Mouse (Mus musculus): ENCODE results near the gene Ehd4. TPM values are rescaled to one million over a fixed set of nuclear protein-coding genes. Genes with fewer than 3 reads are reported as not detected.

The Ehd4 gene
- polyA plus RNA-seq, 1 experiment from 2014 or later: 19.6 TPM

DNA sequence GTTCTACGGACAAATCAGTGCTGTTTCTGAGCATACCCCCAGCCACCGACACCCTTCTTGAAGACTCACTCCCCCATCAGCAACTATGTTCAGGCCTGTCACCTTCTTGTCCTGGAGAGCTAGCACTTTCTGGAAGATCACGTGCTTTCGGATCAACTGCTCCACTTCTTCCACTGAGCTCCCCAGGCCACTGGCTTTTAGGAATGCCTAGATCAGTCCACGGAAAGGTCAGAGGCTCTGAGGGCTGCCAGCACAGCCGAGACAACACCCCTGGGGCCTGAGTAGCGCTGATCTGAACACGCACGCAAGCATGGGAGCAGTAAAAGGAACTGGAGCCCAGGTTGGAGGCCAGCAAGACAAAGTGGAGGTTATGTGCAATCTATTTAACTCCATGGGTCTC, 93.8 kb downstream of the Ehd4 start:
- H3K36me3 ChIP-seq: no peaks in the 10 kb centered on the region
- H3K4me2 ChIP-seq (replicated peaks): no peak overlapping the region
- no peak for ATAC-seq (ENCODE audit: low FRiP score, low read depth)
- H3K4me1 ChIP-seq: no peaks in the 10 kb centered on the region
- H3K4me3 ChIP-seq: no peak overlapping the region
- 74% methylated on average over 9 of the region's 9 CpGs for WGBS
- no peaks in the 10 kb centered on the region for H3K27me3 ChIP-seq (replicated peaks)
- H3K9ac ChIP-seq: no peak overlapping the region
- H3K27ac ChIP-seq: no peak overlapping the region
- no peaks in the 10 kb centered on the region for H3K9me3 ChIP-seq

DNA sequence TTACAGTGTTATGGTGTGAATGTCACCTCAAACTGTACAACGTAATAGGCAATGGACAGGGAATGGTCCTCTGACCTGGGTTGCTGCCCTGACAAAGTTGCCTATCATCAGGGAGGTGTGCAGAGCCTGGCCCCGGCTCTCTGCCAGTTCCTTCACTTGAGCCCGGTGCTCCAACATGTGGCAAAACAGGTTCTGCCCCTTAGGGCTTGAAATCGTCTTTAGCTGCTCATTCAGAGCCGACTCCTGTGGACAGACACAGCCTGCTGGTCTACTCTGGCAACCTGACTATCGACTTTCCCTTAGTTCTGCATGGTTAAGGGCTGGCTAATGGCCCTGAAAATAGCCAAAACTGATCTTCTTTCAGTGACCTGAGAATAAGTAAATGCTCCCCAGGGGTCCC, 94.2 kb downstream of the Ehd4 start:
- Histone ChIP-seq H3K4me1 (no peaks in the 10 kb centered on the region), H3K4me3 (no peak overlapping the region), H3K4me2 (replicated peaks) (no peak overlapping the region), H3K36me3 (no peaks in the 10 kb centered on the region), H3K27ac (no peak overlapping the region), H3K9me3 (no peaks in the 10 kb centered on the region), H3K27me3 (replicated peaks) (no peaks in the 10 kb centered on the region), H3K9ac (no peak overlapping the region)
- 70% methylated on average over 6 of the region's 6 CpGs for WGBS
- no peak for ATAC-seq (ENCODE audit: low FRiP score, low read depth)

DNA sequence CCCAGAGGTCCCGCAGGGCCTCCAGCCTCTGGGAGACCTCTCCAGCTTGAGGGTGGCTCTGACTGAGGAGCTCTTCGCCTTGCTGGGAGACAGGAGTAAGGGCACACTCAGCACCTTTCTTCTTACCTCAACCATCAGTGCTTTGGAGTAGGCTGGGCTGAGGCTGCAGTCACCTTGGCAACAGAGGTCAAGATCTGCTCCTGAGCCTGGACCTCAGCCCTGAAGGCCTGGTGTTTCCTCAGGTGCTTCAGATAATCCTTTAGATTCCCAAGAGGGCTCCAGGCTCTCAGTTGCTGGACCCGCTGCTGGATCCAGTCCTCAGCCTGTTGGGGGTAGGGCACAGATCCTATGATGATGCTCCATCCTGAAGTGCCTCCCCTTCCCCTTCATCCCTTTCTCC, 94.9 kb downstream of the Ehd4 start:
- WGBS: 86% methylated on average over 3 of the region's 3 CpGs
- Histone ChIP-seq H3K4me1 (no peaks in the 10 kb centered on the region), H3K27ac (no peak overlapping the region), H3K4me2 (replicated peaks) (no peak overlapping the region), H3K27me3 (replicated peaks) (no peaks in the 10 kb centered on the region), H3K9me3 (no peaks in the 10 kb centered on the region), H3K4me3 (no peak overlapping the region), H3K36me3 (no peaks in the 10 kb centered on the region), H3K9ac (no peak overlapping the region)
- ATAC-seq (ENCODE audit: low FRiP score, low read depth): no peak

DNA sequence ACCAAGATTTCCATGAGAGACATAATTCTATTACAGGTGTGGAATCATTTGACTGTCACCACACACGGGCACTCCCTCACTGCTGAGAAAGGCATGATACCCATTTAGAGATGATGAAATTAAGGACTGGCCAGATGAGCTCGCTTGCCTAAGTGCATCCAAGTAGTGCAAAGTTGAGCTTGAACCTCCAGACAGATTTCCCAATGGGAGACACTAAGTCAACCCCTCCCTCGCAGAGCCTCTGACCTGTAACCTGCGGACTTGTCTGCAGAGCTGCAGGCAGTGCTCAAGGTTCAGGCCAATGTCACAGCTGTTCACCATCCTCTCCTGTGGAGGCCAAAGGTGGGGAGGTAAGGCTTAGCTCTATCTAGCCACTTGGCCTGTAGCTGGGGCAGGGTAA, 95.6 kb downstream of the Ehd4 start:
- Histone ChIP-seq H3K9ac (no peak overlapping the region), H3K4me3 (no peak overlapping the region), H3K27me3 (replicated peaks) (no peaks in the 10 kb centered on the region), H3K27ac (no peak overlapping the region), H3K36me3 (no peaks in the 10 kb centered on the region), H3K9me3 (no peaks in the 10 kb centered on the region), H3K4me2 (replicated peaks) (no peak overlapping the region), H3K4me1 (no peaks in the 10 kb centered on the region)
- no peak for ATAC-seq (ENCODE audit: low FRiP score, low read depth)
- WGBS: 86% methylated on average over 4 of the region's 4 CpGs

DNA sequence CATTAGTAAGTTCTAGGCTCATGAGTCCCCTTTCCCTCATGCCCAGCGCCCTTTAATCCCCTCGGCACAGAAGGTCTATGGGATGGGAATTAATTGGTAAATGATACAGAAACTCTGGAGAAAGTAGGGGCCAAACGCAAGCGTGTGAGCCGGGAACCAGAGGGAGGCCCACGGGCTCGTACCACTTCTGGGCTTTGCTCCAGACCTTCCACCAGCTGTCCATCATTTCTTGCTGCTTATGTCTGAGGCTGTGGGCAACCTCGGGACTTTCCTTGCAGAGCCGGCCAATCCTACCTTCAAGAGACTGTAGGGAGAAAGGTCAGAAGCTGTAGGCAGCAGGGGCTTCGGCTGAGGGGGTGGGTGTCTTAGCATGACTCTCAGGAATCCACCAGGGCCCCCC, 98.5 kb downstream of the Ehd4 start:
- Histone ChIP-seq H3K4me3 (no peak overlapping the region), H3K27ac (no peak overlapping the region), H3K4me2 (replicated peaks) (no peak overlapping the region), H3K27me3 (replicated peaks) (no peaks in the 10 kb centered on the region), H3K36me3 (no peaks in the 10 kb centered on the region), H3K9me3 (no peaks in the 10 kb centered on the region), H3K9ac (no peak overlapping the region), H3K4me1 (no peaks in the 10 kb centered on the region)
- WGBS: 92% methylated on average over 10 of the region's 10 CpGs
- ATAC-seq (ENCODE audit: low FRiP score, low read depth): no peak

GRCm38 (mm10) chr2:120054771-120055552, 99.4 kb downstream of the Ehd4 start:
- no peaks in the 10 kb centered on the region for H3K36me3 ChIP-seq
- H3K9ac ChIP-seq: no peak overlapping the region
- no peak overlapping the region for H3K4me3 ChIP-seq
- no peaks in the 10 kb centered on the region for H3K9me3 ChIP-seq
- H3K4me2 ChIP-seq (replicated peaks): no peak overlapping the region
- no peak for ATAC-seq (ENCODE audit: low FRiP score, low read depth)
- 90% methylated on average over 12 of the region's 12 CpGs for WGBS
- H3K27ac ChIP-seq: no peak overlapping the region
- H3K4me1 ChIP-seq: no peaks in the 10 kb centered on the region
- no peaks in the 10 kb centered on the region for H3K27me3 ChIP-seq (replicated peaks)

- Histone ChIP-seq H3K4me1 (0 out of 2 replicates have a peak, but pooled peaks cover 6% of the 10 kb centered on the region), H3K27ac (no peak overlapping the region), H3K9me3 (no peaks in the 10 kb centered on the region), H3K9ac (no peak overlapping the region), H3K4me3 (no peak overlapping the region), H3K27me3 (replicated peaks) (no peaks in the 10 kb centered on the region), H3K4me2 (replicated peaks) (no peak overlapping the region), H3K36me3 (no peaks in the 10 kb centered on the region)
- ATAC-seq (ENCODE audit: low FRiP score, low read depth): no peak
- WGBS: 69% methylated on average over 6 of the region's 6 CpGs
These were observed 103.0 kb downstream of the Ehd4 start for GRCm38 (mm10) chr2:120051405-120051804.

- Histone ChIP-seq H3K27ac (no peak overlapping the region), H3K4me2 (replicated peaks) (no peak overlapping the region), H3K4me3 (no peak overlapping the region), H3K36me3 (no peaks in the 10 kb centered on the region), H3K27me3 (replicated peaks) (no peaks in the 10 kb centered on the region), H3K9ac (no peak overlapping the region), H3K9me3 (no peaks in the 10 kb centered on the region), H3K4me1 (0 out of 2 replicates have a peak, but pooled peaks cover 9% of the 10 kb centered on the region)
- ATAC-seq (ENCODE audit: low FRiP score, low read depth): no peak
- WGBS: 66% methylated on average over 10 of the region's 10 CpGs
These were observed 104.7 kb downstream of the Ehd4 start for GRCm38 (mm10) chr2:120049632-120050274.

GRCm38 (mm10) chr2:120048173-120048572, 106.2 kb downstream of the Ehd4 start:
- 70% methylated on average over 9 of the region's 9 CpGs for WGBS
- Histone ChIP-seq H3K4me1 (0 out of 2 replicates have a peak, but pooled peaks cover 9% of the 10 kb centered on the region), H3K9ac (no peak overlapping the region), H3K36me3 (no peaks in the 10 kb centered on the region), H3K27ac (no peak overlapping the region), H3K4me2 (replicated peaks) (no peak overlapping the region), H3K27me3 (replicated peaks) (no peaks in the 10 kb centered on the region), H3K9me3 (no peaks in the 10 kb centered on the region), H3K4me3 (no peak overlapping the region)
- no peak for ATAC-seq (ENCODE audit: low FRiP score, low read depth)

GRCm38 (mm10) chr2:120046486-120047310, 107.7 kb downstream of the Ehd4 start:
- Histone ChIP-seq H3K36me3 (peaks cover 11% of the 10 kb centered on the region), H3K9me3 (no peaks in the 10 kb centered on the region), H3K27ac (no peak overlapping the region), H3K27me3 (replicated peaks) (no peaks in the 10 kb centered on the region), H3K4me1 (0 out of 2 replicates have a peak, but pooled peaks cover 9% of the 10 kb centered on the region), H3K4me2 (replicated peaks) (no peak overlapping the region), H3K9ac (no peak overlapping the region), H3K4me3 (no peak overlapping the region)
- ATAC-seq (ENCODE audit: low FRiP score, low read depth): no peak
- 77% methylated on average over 14 of the region's 14 CpGs for WGBS

- no peaks in the 10 kb centered on the region for H3K9me3 ChIP-seq
- no peak overlapping the region for H3K9ac ChIP-seq
- no peaks in the 10 kb centered on the region for H3K27me3 ChIP-seq (replicated peaks)
- H3K4me3 ChIP-seq: no peak overlapping the region
- no peak overlapping the region for H3K4me2 ChIP-seq (replicated peaks)
- no peak overlapping the region for H3K27ac ChIP-seq
- H3K4me1 ChIP-seq: 0 out of 2 replicates have a peak, but pooled peaks cover 9% of the 10 kb centered on the region
- H3K36me3 ChIP-seq: peaks cover 31% of the 10 kb centered on the region
- 67% methylated on average over 3 of the region's 3 CpGs for WGBS
- ATAC-seq (ENCODE audit: low FRiP score, low read depth): no peak
These were observed 109.7 kb downstream of the Ehd4 start for GRCm38 (mm10) chr2:120044676-120045075.

GRCm38 (mm10) chr2:120044101-120044603, 110.3 kb downstream of the Ehd4 start:
- 0 out of 2 replicates have a peak, but pooled peaks cover 9% of the 10 kb centered on the region for H3K4me1 ChIP-seq
- WGBS: 56% methylated on average over 4 of the region's 4 CpGs
- H3K9ac ChIP-seq: no peak overlapping the region
- H3K27me3 ChIP-seq (replicated peaks): no peaks in the 10 kb centered on the region
- H3K27ac ChIP-seq: no peak overlapping the region
- H3K36me3 ChIP-seq: peaks cover 36% of the 10 kb centered on the region
- no peaks in the 10 kb centered on the region for H3K9me3 ChIP-seq
- no peak overlapping the region for H3K4me2 ChIP-seq (replicated peaks)
- H3K4me3 ChIP-seq: no peak overlapping the region
- ATAC-seq (ENCODE audit: low FRiP score, low read depth): no peak

Data from neural tube, embryonic 12.5 days (tissue).